Mouse (Mus musculus): Measurements from ENCODE around the gene Gm853.
"Not testable (repeated sequence)": the region's sequence is repeated elsewhere in the genome, so short reads cannot be mapped to it uniquely, and the experiment has no call there.

The Gm853 gene

GRCm38 (mm10) chr4:130222179-130222578, at the start of gene Gm853:
Gm853 (minus strand) TSS chr4:130222401.
- no peak for DNase-seq (ENCODE audit: extremely low read depth, insufficient read length, low spot score)

- DNase-seq (ENCODE audit: extremely low read depth, insufficient read length, low spot score) = peak; percentile 54
These were observed 48.6 kb upstream of the Gm853 start for GRCm38 (mm10) chr4:130270611-130271347.

GRCm38 (mm10) chr4:130270089-130270488, 47.9 kb upstream of the Gm853 start:
- peak; percentile 48 for DNase-seq (ENCODE audit: extremely low read depth, insufficient read length, low spot score)

GRCm38 (mm10) chr4:130268736-130269135, 46.5 kb upstream of the Gm853 start:
- DNase-seq (ENCODE audit: extremely low read depth, insufficient read length, low spot score) = no peak

- DNase-seq (ENCODE audit: extremely low read depth, insufficient read length, low spot score) = no peak
These were observed 44.9 kb upstream of the Gm853 start for GRCm38 (mm10) chr4:130267069-130267468.

GRCm38 (mm10) chr4:130266601-130267000, 44.4 kb upstream of the Gm853 start:
- no peak for DNase-seq (ENCODE audit: extremely low read depth, insufficient read length, low spot score)

GRCm38 (mm10) chr4:130264698-130265349, 42.6 kb upstream of the Gm853 start:
- peak; percentile 46 for DNase-seq (ENCODE audit: extremely low read depth, insufficient read length, low spot score)

- DNase-seq (ENCODE audit: extremely low read depth, insufficient read length, low spot score) = no peak
These were observed 41.9 kb upstream of the Gm853 start for GRCm38 (mm10) chr4:130264131-130264530.

- DNase-seq (ENCODE audit: extremely low read depth, insufficient read length, low spot score) = no peak
These were observed 38.2 kb upstream of the Gm853 start for GRCm38 (mm10) chr4:130260406-130260805.

GRCm38 (mm10) chr4:130252441-130253157, 30.4 kb upstream of the Gm853 start:
- no peak for DNase-seq (ENCODE audit: extremely low read depth, insufficient read length, low spot score)

- no peak for DNase-seq (ENCODE audit: extremely low read depth, insufficient read length, low spot score)
These were observed 29.6 kb upstream of the Gm853 start for GRCm38 (mm10) chr4:130251763-130252162.

- no peak for DNase-seq (ENCODE audit: extremely low read depth, insufficient read length, low spot score)
These were observed 29.0 kb upstream of the Gm853 start for GRCm38 (mm10) chr4:130251172-130251705.

GRCm38 (mm10) chr4:130248636-130249035, 26.4 kb upstream of the Gm853 start:
- DNase-seq (ENCODE audit: extremely low read depth, insufficient read length, low spot score) = no peak

GRCm38 (mm10) chr4:130246132-130246531, 23.9 kb upstream of the Gm853 start:
- peak; percentile 40 for DNase-seq (ENCODE audit: extremely low read depth, insufficient read length, low spot score)

- no peak for DNase-seq (ENCODE audit: extremely low read depth, insufficient read length, low spot score)
These were observed 22.5 kb upstream of the Gm853 start for GRCm38 (mm10) chr4:130244749-130245148.

- not testable (repeated sequence) for DNase-seq (ENCODE audit: extremely low read depth, insufficient read length, low spot score)
These were observed 21.4 kb upstream of the Gm853 start for GRCm38 (mm10) chr4:130243621-130244020.

GRCm38 (mm10) chr4:130242956-130243355, 20.8 kb upstream of the Gm853 start:
- no peak for DNase-seq (ENCODE audit: extremely low read depth, insufficient read length, low spot score)

- DNase-seq (ENCODE audit: extremely low read depth, insufficient read length, low spot score) = no peak
These were observed 18.5 kb upstream of the Gm853 start for GRCm38 (mm10) chr4:130240695-130241094.

- no peak for DNase-seq (ENCODE audit: extremely low read depth, insufficient read length, low spot score)
These were observed 15.4 kb upstream of the Gm853 start for GRCm38 (mm10) chr4:130237607-130238006.

GRCm38 (mm10) chr4:130236361-130236760, 14.2 kb upstream of the Gm853 start:
- DNase-seq (ENCODE audit: extremely low read depth, insufficient read length, low spot score) = no peak

- DNase-seq (ENCODE audit: extremely low read depth, insufficient read length, low spot score) = no peak
These were observed 1.9 kb upstream of the Gm853 start for GRCm38 (mm10) chr4:130224071-130224470.
